Mouse (Mus musculus) bone marrow macrophage, adult 2 months (primary cell): ENCODE data around the gene Zfp931.

ENCODE experiments used
- CTCF ChIP-seq: IDR thresholded peaks from 2 replicates; pipeline ENCODE4 v1.5.1; 2012; ENCODE audit warnings: low read depth, mild to moderate bottlenecking, low read length, moderate library complexity
- POLR2A ChIP-seq: IDR thresholded peaks from 2 replicates; pipeline ENCODE4 v1.6.1; 2012; ENCODE audit warnings: mild to moderate bottlenecking, low read depth, low read length, borderline replicate concordance

GRCm38 (mm10) chr2:178120356-178120645, 42.0 kb upstream of the Zfp931 start:
- no peak for TF ChIP-seq CTCF
- TF ChIP-seq POLR2A: no peak
